Mouse (Mus musculus): ENCODE data around the gene Glb1l2.

The Glb1l2 gene

DNA sequence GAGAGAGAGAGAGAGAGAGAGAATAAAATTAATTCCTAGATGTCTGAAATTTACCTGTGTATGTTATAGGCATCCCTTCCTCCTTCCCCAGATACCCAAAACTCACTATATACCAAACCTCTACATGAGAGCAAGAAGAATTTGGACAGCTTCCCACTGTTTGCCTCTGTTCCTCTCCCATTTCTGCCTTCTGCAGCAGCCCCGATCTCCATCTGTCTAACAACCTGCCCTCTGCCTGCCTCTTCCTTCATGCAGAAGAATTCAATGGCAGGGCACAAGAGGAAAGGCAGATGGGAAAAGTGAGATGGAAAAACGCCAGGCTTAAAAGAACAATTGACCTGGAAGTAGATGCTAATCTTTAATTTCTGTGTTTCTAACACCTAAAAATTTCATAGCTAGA, 77.7 kb downstream of the Glb1l2 start:
- no peak for DNase-seq

DNA sequence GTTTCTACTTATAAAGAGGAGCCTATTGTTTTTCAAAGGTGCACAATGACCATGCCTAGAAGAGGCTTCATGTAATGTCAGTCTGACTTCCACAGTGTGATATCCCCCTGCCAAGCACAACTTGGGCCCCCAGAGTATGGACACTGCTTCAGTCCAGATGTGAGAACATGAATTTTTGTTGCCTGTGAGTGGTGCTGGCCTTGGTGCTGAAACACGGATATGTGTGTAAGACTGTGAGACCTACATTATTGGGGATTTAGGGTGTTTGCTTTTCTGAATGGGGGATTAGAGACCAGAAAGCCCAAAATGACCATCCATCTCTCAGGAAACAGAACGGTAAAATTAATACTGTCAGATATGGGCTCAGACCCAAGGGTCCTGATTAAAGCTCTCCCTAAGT, 78.8 kb downstream of the Glb1l2 start:
- DNase-seq, result no peak

DNA sequence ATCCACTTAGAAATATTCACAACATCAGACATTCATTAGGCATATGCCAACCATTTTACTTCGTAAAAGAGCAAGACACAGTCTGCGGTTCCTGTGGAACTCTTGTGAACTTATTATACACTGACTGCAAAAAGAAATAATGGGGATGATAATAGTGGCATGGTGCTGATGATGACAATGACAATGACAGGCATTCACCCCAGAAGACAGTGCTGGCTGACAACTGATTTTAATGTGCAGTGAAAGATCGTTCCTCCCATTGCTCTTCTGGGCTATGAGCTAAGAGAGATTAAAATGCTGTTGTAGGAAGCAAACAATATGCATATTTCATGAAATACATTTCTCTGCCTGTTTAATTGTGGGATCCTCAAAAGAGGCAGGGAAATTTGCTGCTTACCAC, 80.6 kb downstream of the Glb1l2 start:
- DNase-seq, result no peak

DNA sequence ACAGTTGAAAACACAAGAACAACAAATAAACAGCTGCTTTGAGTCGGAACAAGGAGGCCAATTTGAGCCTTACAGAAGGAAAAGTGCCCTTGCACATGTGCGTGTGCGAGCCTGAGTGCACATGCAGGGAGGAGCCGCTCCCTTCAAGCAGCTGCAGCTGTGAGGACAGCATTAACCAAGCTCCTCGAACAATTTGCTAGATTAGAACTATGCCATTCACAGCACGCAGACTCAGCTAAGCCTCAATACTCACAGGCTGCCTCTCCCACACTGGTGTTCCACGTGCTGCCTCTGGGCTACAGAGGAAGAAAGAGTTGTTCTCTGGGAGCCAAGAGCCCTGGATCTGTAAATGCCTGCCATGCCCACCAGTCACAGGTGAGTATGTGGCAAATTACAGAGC, 84.5 kb downstream of the Glb1l2 start:
- no peak for DNase-seq

DNA sequence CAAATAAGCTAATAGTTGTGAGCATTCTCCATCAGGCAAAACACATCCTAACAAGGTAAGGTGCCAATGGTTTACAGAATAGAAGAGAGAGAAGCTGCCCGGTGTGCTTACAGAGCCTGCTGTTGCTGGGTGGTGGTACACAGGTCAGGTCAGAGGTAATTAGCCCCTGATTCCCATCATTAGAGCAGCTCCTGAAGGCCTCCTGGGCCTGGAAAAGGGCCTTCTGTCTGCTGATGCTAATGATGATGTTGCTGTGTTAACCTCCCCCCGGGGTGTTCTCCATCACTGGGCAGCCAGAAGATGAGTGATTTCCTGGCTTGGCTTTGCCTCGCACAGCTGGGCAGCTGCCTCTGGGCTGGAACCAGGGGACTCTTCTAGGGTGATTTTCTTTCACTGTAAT, 87.9 kb downstream of the Glb1l2 start:
- no peak for DNase-seq

Measured in thymus, postnatal 4 days (tissue).